Comparison of ENCODE assay signal across 8 mouse cellular contexts in the genomic region with DNA sequence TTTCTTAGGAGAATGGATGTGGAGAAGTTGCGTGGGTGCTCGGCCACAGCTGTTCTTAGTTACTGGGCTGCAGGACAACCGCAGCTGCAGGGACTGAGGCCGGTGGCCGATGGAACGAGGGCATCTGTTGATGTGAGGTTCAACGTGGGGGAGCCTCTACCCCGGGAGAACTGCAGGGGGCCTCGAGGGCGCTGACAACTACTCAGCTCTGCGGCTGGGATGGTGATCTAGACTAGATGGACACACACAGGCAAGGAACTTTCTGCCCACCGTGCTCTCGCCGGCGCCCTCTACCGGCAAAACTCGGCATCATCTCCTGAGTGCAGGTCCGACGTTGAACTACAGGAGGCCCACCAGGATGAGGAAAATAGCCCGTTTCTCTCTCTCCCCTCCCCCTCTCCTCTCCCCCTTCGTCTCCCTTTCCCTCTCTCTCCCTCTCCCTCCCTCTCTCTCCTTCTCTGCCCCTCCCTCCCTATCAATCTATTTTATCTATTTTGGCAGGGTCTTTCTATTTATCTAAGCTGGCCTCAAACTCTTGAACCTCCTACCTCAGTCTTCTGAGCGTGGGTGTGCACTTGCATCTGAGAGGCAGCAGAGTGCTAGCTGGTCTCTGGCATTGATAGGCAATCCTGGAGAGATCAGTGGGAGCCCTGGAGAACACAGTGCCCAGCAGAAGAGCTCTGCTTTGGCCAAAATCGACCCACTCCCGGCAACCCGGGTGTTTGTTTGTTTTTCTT. TPM values are rescaled to one million over a fixed set of nuclear protein-coding genes. Genes with fewer than 3 reads are reported as not detected.
DNase-seq lines count a peak whose midpoint lies in the region; ATAC-seq and TF ChIP-seq lines count a peak whose summit lies in the region.

No protein-coding gene starts in this region.

- no peak overlapping the region; the same call in 1 of the 2 replicates for H3K4me3 ChIP-seq in E14TG2a.4 (replicated peaks; ENCODE audit: low read length)
- H3K4me3 ChIP-seq in forebrain, embryonic 11.5 days (ENCODE audit: low read depth, low read length): no peak overlapping the region
- no peak overlapping the region for H3K4me3 ChIP-seq in heart, embryonic 16.5 days (ENCODE audit: low read length)
- H3K4me3 ChIP-seq in liver, embryonic 12.5 days: no peak overlapping the region
- H3K4me3 ChIP-seq in neural tube, embryonic 11.5 days (ENCODE audit: low read depth, low read length): no peak overlapping the region
- no peak overlapping the region for H3K4me3 ChIP-seq in stomach, postnatal 0 days (ENCODE audit: low read depth, low read length)

- peak; percentile 93 for TF ChIP-seq CTCF in E14TG2a.4 (conservative IDR thresholded peaks at IDR 0.05; ENCODE audit: low read length)
- TF ChIP-seq CTCF in stomach, postnatal 0 days (IDR thresholded peaks at IDR 0.05; ENCODE audit: low read depth): peak; percentile 95

- no peak overlapping the region for H3K27ac ChIP-seq in forebrain, embryonic 11.5 days (ENCODE audit: low read depth, low read length)
- H3K27ac ChIP-seq in heart, embryonic 16.5 days (ENCODE audit: low read length): no peak overlapping the region
- no peak overlapping the region for H3K27ac ChIP-seq in liver, embryonic 12.5 days
- no peak overlapping the region; the same call in 1 of the 2 replicates for H3K27ac ChIP-seq in neural tube, embryonic 11.5 days (ENCODE audit: low read depth, low read length)
- no peak overlapping the region for H3K27ac ChIP-seq in stomach, postnatal 0 days (replicated peaks)

- 22% methylated on average over 25 of the region's 25 CpGs for WGBS in forebrain, embryonic 11.5 days
- WGBS in heart, embryonic 16.5 days: 11% methylated on average over 25 of the region's 25 CpGs
- WGBS in liver, embryonic 12.5 days (ENCODE audit: insufficient replicate concordance): 16% methylated on average over 25 of the region's 25 CpGs
- WGBS in neural tube, embryonic 11.5 days: 19% methylated on average over 25 of the region's 25 CpGs
- WGBS in stomach, postnatal 0 days: 18% methylated on average over 19 of the region's 25 CpGs

- H3K9me3 ChIP-seq in E14TG2a.4 (ENCODE audit: low read length): no peaks in the 10 kb centered on the region
- H3K9me3 ChIP-seq in forebrain, embryonic 11.5 days (ENCODE audit: control insufficient read depth, low read length): no peaks in the 10 kb centered on the region
- H3K9me3 ChIP-seq in heart, embryonic 16.5 days (replicated peaks; ENCODE audit: control insufficient read depth, low read length): no peaks in the 10 kb centered on the region
- H3K9me3 ChIP-seq in liver, embryonic 12.5 days (replicated peaks): no peaks in the 10 kb centered on the region
- no peaks in the 10 kb centered on the region for H3K9me3 ChIP-seq in neural tube, embryonic 11.5 days (ENCODE audit: control insufficient read depth, low read length)
- no peaks in the 10 kb centered on the region for H3K9me3 ChIP-seq in stomach, postnatal 0 days (ENCODE audit: control insufficient read depth, low read length)

- no peaks in the 10 kb centered on the region for H3K27me3 ChIP-seq in E14TG2a.4 (ENCODE audit: insufficient read depth, low read length)
- no peaks in the 10 kb centered on the region for H3K27me3 ChIP-seq in forebrain, embryonic 11.5 days (ENCODE audit: control insufficient read depth, insufficient read depth, low read length)
- H3K27me3 ChIP-seq in heart, embryonic 16.5 days (ENCODE audit: control insufficient read depth, insufficient read depth, low read length): no peaks in the 10 kb centered on the region
- peaks cover 37% of the 10 kb centered on the region for H3K27me3 ChIP-seq in liver, embryonic 12.5 days (replicated peaks)
- H3K27me3 ChIP-seq in neural tube, embryonic 11.5 days (ENCODE audit: control insufficient read depth, insufficient read depth, low read length): no peaks in the 10 kb centered on the region
- H3K27me3 ChIP-seq in stomach, postnatal 0 days (ENCODE audit: control insufficient read depth, insufficient read depth, low read length): no peaks in the 10 kb centered on the region

- no peaks in the 10 kb centered on the region for H3K36me3 ChIP-seq in E14TG2a.4 (ENCODE audit: insufficient read depth, low read length)
- H3K36me3 ChIP-seq in forebrain, embryonic 11.5 days (ENCODE audit: control insufficient read depth, insufficient read depth, low read length): no peaks in the 10 kb centered on the region
- no peaks in the 10 kb centered on the region for H3K36me3 ChIP-seq in heart, embryonic 16.5 days (ENCODE audit: control insufficient read depth, insufficient read depth)
- H3K36me3 ChIP-seq in liver, embryonic 12.5 days: no peaks in the 10 kb centered on the region
- no peaks in the 10 kb centered on the region for H3K36me3 ChIP-seq in neural tube, embryonic 11.5 days (ENCODE audit: control insufficient read depth, insufficient read depth, low read length)
- no peaks in the 10 kb centered on the region for H3K36me3 ChIP-seq in stomach, postnatal 0 days (ENCODE audit: control insufficient read depth, insufficient read depth, low read length)

- peak; percentile 63 for ATAC-seq in forebrain, embryonic 11.5 days (replicated peaks; ENCODE audit: low FRiP score)
- peak; percentile 34; the same call in 1 of the 2 replicates for ATAC-seq in heart, embryonic 16.5 days (replicated peaks; ENCODE audit: extremely low read depth, insufficient read depth, low FRiP score)
- ATAC-seq in liver, embryonic 12.5 days: peak; percentile 53; the same call in 1 of the 2 replicates
- ATAC-seq in neural tube, embryonic 11.5 days (ENCODE audit: insufficient read depth, low FRiP score, low TSS enrichment): peak; percentile 51
- ATAC-seq in stomach, postnatal 0 days (ENCODE audit: low FRiP score, low TSS enrichment): peak; percentile 69; the same call in 1 of the 2 replicates

- DNase-seq in c-Kit-positive CD71-negative TER-119-negative erythroid progenitor cells, embryonic 14.5 days (ENCODE audit: low read depth): peak; percentile 90
- DNase-seq in forebrain, embryonic 11.5 days (ENCODE audit: low spot score): peak; percentile 95
- DNase-seq in kidney, postnatal 14 days: peak; percentile 94
- DNase-seq in neural tube, embryonic 11.5 days (ENCODE audit: low spot score): peak; percentile 86
- DNase-seq in stomach, postnatal 0 days (ENCODE audit: low spot score): peak; percentile 94

- H3K4me2 ChIP-seq in forebrain, embryonic 11.5 days (ENCODE audit: low read depth, low read length, severe bottlenecking): no peak overlapping the region
- H3K4me2 ChIP-seq in heart, embryonic 16.5 days (ENCODE audit: low read depth, low read length): peak overlapping the region; percentile 40; the same call in 1 of the 2 replicates
- peak overlapping the region; percentile 41 for H3K4me2 ChIP-seq in liver, embryonic 12.5 days
- H3K4me2 ChIP-seq in neural tube, embryonic 11.5 days (ENCODE audit: low read depth): peak overlapping the region; percentile 5; the same call in 1 of the 2 replicates
- H3K4me2 ChIP-seq in stomach, postnatal 0 days (replicated peaks; ENCODE audit: low read depth): peak overlapping the region; percentile 41

- peaks cover 78% of the 10 kb centered on the region for H3K4me1 ChIP-seq in E14TG2a.4 (replicated peaks; ENCODE audit: low read depth, low read length)
- H3K4me1 ChIP-seq in forebrain, embryonic 11.5 days (replicated peaks; ENCODE audit: control insufficient read depth, insufficient read depth, low read length): peaks cover 6% of the 10 kb centered on the region; the same call in 1 of the 2 replicates
- peaks cover 17% of the 10 kb centered on the region for H3K4me1 ChIP-seq in heart, embryonic 16.5 days (ENCODE audit: control insufficient read depth, insufficient read depth, low read length)
- H3K4me1 ChIP-seq in liver, embryonic 12.5 days: peaks cover 68% of the 10 kb centered on the region
- peaks cover 11% of the 10 kb centered on the region for H3K4me1 ChIP-seq in neural tube, embryonic 11.5 days (ENCODE audit: control insufficient read depth, insufficient read depth, low read length)
- no peaks in the 10 kb centered on the region for H3K4me1 ChIP-seq in stomach, postnatal 0 days (replicated peaks; ENCODE audit: control insufficient read depth, insufficient read depth)

- H3K9ac ChIP-seq in forebrain, embryonic 11.5 days (ENCODE audit: low read length): no peak overlapping the region
- 0 out of 2 replicates have a peak overlapping the region, but pooled peaks have one; percentile 28 for H3K9ac ChIP-seq in heart, embryonic 16.5 days (ENCODE audit: low read length)
- H3K9ac ChIP-seq in liver, embryonic 12.5 days: peak overlapping the region; percentile 7; the same call in 1 of the 2 replicates
- H3K9ac ChIP-seq in neural tube, embryonic 11.5 days (ENCODE audit: low read length): no peak overlapping the region
- H3K9ac ChIP-seq in stomach, postnatal 0 days (ENCODE audit: low read length): 0 out of 2 replicates have a peak overlapping the region, but pooled peaks have one; percentile 8

- no peak for TF ChIP-seq EP300 in stomach, postnatal 0 days (optimal IDR thresholded peaks at IDR 0.05)

RNA-seq across cellular contexts. Expression of a gene that starts 12.6 kb away (rescaled TPM):
- polyA plus RNA-seq in forebrain, embryonic 11.5 days (2014; fragmentation: Nextera tagmentation; extraction: Ambion mirVana): 4.6 and 5.5 TPM in 2 replicates
- 26.7 and 30.9 TPM in 2 replicates for polyA plus RNA-seq in heart, embryonic 16.5 days (2015; fragmentation: Nextera tagmentation; extraction: Ambion mirVana)
- polyA plus RNA-seq in liver, embryonic 12.5 days (2016; fragmentation: Nextera tagmentation; extraction: Ambion mirVana): 2.5 and 3.4 TPM in 2 replicates
- polyA plus RNA-seq in neural tube, embryonic 11.5 days (2014; fragmentation: Nextera tagmentation; extraction: Ambion mirVana): 3.5 and 4.6 TPM in 2 replicates
- 9.8 and 10.6 TPM in 2 replicates for polyA plus RNA-seq in stomach, postnatal 0 days (2015; fragmentation: Nextera tagmentation; extraction: Ambion mirVana)

RNA-seq across cellular contexts. Expression of a gene that starts 30.5 kb away (rescaled TPM):
- polyA plus RNA-seq in forebrain, embryonic 11.5 days (2014; fragmentation: Nextera tagmentation; extraction: Ambion mirVana): 51.1 and 53.1 TPM in 2 replicates
- polyA plus RNA-seq in heart, embryonic 16.5 days (2015; fragmentation: Nextera tagmentation; extraction: Ambion mirVana): 56.3 and 64.5 TPM in 2 replicates
- 28.1 and 30.6 TPM in 2 replicates for polyA plus RNA-seq in liver, embryonic 12.5 days (2016; fragmentation: Nextera tagmentation; extraction: Ambion mirVana)
- polyA plus RNA-seq in neural tube, embryonic 11.5 days (2014; fragmentation: Nextera tagmentation; extraction: Ambion mirVana): 116 and 129 TPM in 2 replicates
- 191 and 228 TPM in 2 replicates for polyA plus RNA-seq in stomach, postnatal 0 days (2015; fragmentation: Nextera tagmentation; extraction: Ambion mirVana)

Comparison
In these comparisons a context has a peak if more than half of its experiments do, and no peak if none do; other contexts are left out.
1. H3K9ac ChIP-seq: peak in heart, embryonic 16.5 days (single experiment), liver, embryonic 12.5 days (single experiment) and stomach, postnatal 0 days (single experiment); none in forebrain, embryonic 11.5 days (single experiment) and neural tube, embryonic 11.5 days (single experiment).
2. Peak in every context shown above with its lines, with median percentiles within 50 percentile points of each other: DNase-seq and ATAC-seq.